Mouse (Mus musculus) embryonic facial prominence, embryonic 10.5 days (tissue): ENCODE measurements at regions not wholly inside any gene's neighbourhood (a gene's known extent, or its start where the extent isn't known, plus 50 kb on each side); places are given as distances from the start of the nearest gene placed in this dataset.

Source experiments
- DNase-seq: peaks from one replicate; pipeline ENCODE4 v3.0.0-alpha.2; 2017; ENCODE audit warnings: low spot score
- H3K27ac ChIP-seq: fragments of 300-500 bp; sonication (generic); replicated peaks from 2 replicates; pipeline ENCODE4 v1.5.1; 2016; ENCODE audit warnings: mild to moderate bottlenecking
- H3K27me3 ChIP-seq: fragments of 300-500 bp; sonication (generic); replicated peaks from 2 replicates; pipeline ENCODE4 v1.6.1; 2016; ENCODE audit warnings: low read depth, mild to moderate bottlenecking; ENCODE audit not compliant: poor library complexity, severe bottlenecking
- H3K36me3 ChIP-seq: fragments of 300-500 bp; sonication (generic); replicated peaks from 2 replicates; pipeline ENCODE4 v1.6.1; 2016; ENCODE audit warnings: mild to moderate bottlenecking, moderate library complexity
- H3K4me1 ChIP-seq: fragments of 300-500 bp; sonication (generic); 2 replicates; pipeline ENCODE4 v1.6.1; 2016
- H3K4me3 ChIP-seq: fragments of 300-500 bp; sonication (generic); 2 replicates; pipeline ENCODE4 v1.5.1; 2016; ENCODE audit warnings: mild to moderate bottlenecking, moderate library complexity
- H3K9me3 ChIP-seq: fragments of 300-500 bp; sonication (generic); 2 replicates; pipeline ENCODE4 v1.6.1; 2016; ENCODE audit warnings: mild to moderate bottlenecking
- WGBS: fragments of 180-500 bp; shearing (Covaris S2); methylation state at CpG from one replicate; pipeline ENCODE4 v1.1.7; 2016; 5-methylcytosine and 5-hydroxymethylcytosine counted together

DNA sequence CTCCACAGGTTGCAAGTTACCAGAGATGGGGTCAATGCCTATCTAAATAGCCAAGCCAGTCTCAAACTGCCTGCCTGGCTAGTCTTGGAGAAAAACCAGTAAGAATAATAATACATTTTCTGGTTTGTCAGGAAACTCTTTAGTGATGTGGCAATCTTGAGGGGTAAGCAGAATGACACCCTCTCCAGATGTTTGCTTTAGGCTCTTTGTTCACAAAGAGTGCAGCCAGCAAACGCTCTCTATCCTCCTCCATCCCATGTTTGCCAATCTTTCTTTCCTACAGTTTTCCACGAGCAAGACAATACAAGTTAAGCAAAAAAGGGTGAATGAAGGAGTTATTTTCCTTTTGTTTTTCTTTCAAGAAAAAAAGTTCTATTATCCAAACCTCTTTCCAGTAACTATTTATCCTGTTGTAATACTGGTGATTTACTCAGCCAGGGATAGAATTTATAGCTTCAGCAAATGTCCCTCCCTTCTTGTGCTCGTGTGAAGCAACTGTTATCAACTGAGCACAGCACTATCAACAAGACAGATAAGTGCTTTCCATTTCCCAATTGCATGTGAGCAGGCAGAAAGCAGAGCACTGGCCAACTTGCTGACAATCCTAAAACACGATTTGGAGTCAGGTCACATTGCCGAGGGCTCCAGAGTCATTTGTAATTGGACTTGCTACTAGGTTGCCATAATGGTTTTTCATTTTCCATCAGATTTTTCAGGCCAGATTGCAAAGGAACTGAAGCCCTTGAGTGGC, 873.5 kb downstream of the Rapgef2 start:
- no peak overlapping the region for H3K27ac ChIP-seq
- H3K4me3 ChIP-seq = no peak overlapping the region
- 74% methylated on average over 5 of the region's 5 CpGs for WGBS
- H3K36me3 ChIP-seq = no peaks in the 10 kb centered on the region
- H3K9me3 ChIP-seq = no peaks in the 10 kb centered on the region
- DNase-seq = no peak
- H3K27me3 ChIP-seq = no peaks in the 10 kb centered on the region
- peaks cover 6% of the 10 kb centered on the region; the same call in 1 of the 2 replicates for H3K4me1 ChIP-seq

DNA sequence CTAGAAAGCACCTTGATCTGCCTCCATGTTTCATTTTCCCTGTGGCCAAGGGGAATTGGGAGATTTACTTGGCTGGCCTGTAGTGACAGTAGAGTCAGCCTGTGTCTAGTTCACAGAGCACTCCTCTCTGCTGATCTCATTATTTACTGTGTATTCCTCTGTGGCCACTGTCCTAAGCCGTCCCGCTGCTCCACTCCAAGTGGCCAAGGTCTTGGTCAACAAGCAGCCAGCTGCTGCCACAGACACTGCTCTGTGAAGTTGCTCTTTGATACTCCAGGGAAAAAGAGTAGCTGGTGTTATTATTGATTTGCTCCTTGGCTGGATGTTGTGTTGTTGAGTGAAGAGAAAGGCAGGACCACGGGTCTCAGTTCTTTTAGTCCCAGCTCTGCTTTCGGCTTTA, 874.9 kb downstream of the Rapgef2 start:
- no peak overlapping the region for H3K27ac ChIP-seq

GRCm38 (mm10) chr3:78409237-78409636, 877.1 kb downstream of the Rapgef2 start:
- Histone ChIP-seq H3K27ac (no peak overlapping the region), H3K9me3 (no peaks in the 10 kb centered on the region), H3K4me1 (peaks cover 6% of the 10 kb centered on the region; the same call in 1 of the 2 replicates), H3K36me3 (no peaks in the 10 kb centered on the region), H3K27me3 (no peaks in the 10 kb centered on the region), H3K4me3 (no peak overlapping the region)
- no peak for DNase-seq
- 69% methylated on average over 3 of the region's 3 CpGs for WGBS

More for the DNA sequence above, 874.9 kb downstream of the Rapgef2 start:
- no peaks in the 10 kb centered on the region for H3K27me3 ChIP-seq
- no peak for DNase-seq
- H3K9me3 ChIP-seq = no peaks in the 10 kb centered on the region
- peaks cover 6% of the 10 kb centered on the region; the same call in 1 of the 2 replicates for H3K4me1 ChIP-seq
- H3K36me3 ChIP-seq = no peaks in the 10 kb centered on the region
- WGBS = 78% methylated on average over 4 of the region's 4 CpGs
- H3K4me3 ChIP-seq = no peak overlapping the region

DNA sequence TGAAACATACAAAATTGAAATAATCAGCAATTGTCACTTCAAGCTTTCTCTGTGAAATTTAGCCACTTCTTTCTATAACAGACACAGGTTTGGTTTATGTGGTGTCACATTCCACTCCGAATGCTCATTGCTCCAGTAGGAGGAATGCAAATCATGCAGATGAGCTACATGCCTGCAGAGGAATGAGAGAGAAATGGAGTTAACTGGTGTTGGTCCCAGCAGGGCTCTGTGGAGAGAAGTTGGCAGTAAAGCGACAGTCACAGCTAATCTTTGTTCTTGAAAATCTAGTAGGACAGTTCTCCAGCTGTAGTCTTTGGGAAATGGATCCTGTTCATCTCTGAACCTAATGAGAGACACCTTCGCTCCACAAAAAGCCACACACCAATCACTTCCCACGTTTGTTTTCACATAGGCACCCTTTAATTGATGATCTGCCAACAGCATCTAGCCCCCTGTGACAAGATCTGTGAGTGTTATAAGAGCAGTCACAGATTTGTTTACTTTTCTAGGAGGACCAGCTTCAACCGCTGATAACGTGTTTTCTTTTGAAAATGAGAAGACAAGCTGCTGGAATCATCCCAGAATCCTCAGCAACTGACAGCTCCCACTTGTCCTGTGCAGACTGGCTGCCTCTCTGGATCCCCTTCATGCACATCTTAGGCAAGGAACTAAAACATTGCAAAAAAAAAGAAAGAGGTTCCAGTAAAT, 880.4 kb downstream of the Rapgef2 start:
- Histone ChIP-seq H3K4me1 (peaks cover 6% of the 10 kb centered on the region; the same call in 1 of the 2 replicates), H3K36me3 (no peaks in the 10 kb centered on the region), H3K4me3 (no peak overlapping the region), H3K27me3 (no peaks in the 10 kb centered on the region), H3K27ac (no peak overlapping the region), H3K9me3 (no peaks in the 10 kb centered on the region)
- WGBS = 54% methylated on average over 6 of the region's 6 CpGs
- DNase-seq = no peak

- Histone ChIP-seq H3K4me1 (no peaks in the 10 kb centered on the region), H3K9me3 (no peaks in the 10 kb centered on the region), H3K27me3 (no peaks in the 10 kb centered on the region), H3K36me3 (no peaks in the 10 kb centered on the region), H3K27ac (no peak overlapping the region), H3K4me3 (no peak overlapping the region)
- DNase-seq = peak; percentile 14
- WGBS = 63% methylated on average over 1 of the region's 1 CpGs
These were observed 927.9 kb downstream of the Rapgef2 start for GRCm38 (mm10) chr3:78358377-78358776.

DNA sequence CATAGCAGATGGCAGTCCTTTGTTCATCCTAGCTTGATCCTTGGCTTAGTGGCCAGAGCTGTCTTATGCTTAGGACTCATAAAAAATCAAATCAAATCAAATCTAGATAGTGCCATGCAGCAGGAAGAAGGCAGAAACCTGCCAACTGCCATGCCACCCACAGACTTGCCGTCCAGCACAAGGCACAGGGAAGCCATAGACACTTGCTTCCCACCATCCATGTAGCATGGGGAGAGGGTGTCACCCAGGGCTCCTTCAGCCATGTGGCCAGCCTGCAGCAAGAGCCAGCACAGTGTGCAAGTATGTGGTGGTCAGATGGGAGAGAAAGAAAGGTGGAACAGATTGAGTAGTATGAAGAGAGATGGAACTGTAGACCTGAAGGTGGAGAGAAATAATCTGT, 946.4 kb downstream of the Rapgef2 start:
- Histone ChIP-seq H3K4me3 (no peak overlapping the region), H3K27ac (no peak overlapping the region), H3K9me3 (no peaks in the 10 kb centered on the region), H3K4me1 (no peaks in the 10 kb centered on the region), H3K27me3 (no peaks in the 10 kb centered on the region), H3K36me3 (no peaks in the 10 kb centered on the region)
- WGBS = 86% methylated on average over 1 of the region's 1 CpGs
- no peak for DNase-seq

GRCm38 (mm10) chr3:78311630-78312406, 974.5 kb downstream of the Rapgef2 start:
- no peak overlapping the region for H3K27ac ChIP-seq
- no peaks in the 10 kb centered on the region for H3K4me1 ChIP-seq
- no peak for DNase-seq
- no peaks in the 10 kb centered on the region for H3K27me3 ChIP-seq
- WGBS = 89% methylated on average over 7 of the region's 7 CpGs
- H3K36me3 ChIP-seq = no peaks in the 10 kb centered on the region
- H3K9me3 ChIP-seq = no peaks in the 10 kb centered on the region
- no peak overlapping the region for H3K4me3 ChIP-seq

GRCm38 (mm10) chr3:78300506-78300905, 985.8 kb downstream of the Rapgef2 start:
- Histone ChIP-seq H3K27me3 (no peaks in the 10 kb centered on the region), H3K27ac (no peak overlapping the region), H3K9me3 (no peaks in the 10 kb centered on the region), H3K36me3 (no peaks in the 10 kb centered on the region), H3K4me1 (no peaks in the 10 kb centered on the region), H3K4me3 (no peak overlapping the region)
- DNase-seq = no peak

DNA sequence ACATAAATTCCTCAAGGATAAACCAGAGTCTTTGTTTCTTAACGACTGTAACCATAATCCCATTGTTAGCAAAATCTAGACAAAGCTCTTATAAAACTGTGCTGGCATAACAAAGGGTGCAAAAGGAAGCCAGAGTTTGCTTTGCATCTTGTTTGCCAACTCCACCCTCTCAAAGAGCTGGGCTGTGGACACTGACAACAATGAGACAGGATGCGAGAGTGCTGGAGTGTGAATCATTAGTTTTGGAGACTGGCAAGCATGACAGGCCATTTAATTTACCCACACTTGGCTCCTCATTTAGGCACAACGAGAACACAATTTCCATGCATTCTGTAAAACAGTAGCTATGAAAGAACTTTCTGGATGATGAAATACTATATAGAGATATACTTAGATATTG, 994.4 kb downstream of the Rapgef2 start:
- Histone ChIP-seq H3K4me3 (no peak overlapping the region), H3K4me1 (no peaks in the 10 kb centered on the region), H3K36me3 (no peaks in the 10 kb centered on the region), H3K27ac (no peak overlapping the region), H3K9me3 (no peaks in the 10 kb centered on the region), H3K27me3 (no peaks in the 10 kb centered on the region)
- 60% methylated on average over 3 of the region's 3 CpGs for WGBS
- DNase-seq = no peak

DNA sequence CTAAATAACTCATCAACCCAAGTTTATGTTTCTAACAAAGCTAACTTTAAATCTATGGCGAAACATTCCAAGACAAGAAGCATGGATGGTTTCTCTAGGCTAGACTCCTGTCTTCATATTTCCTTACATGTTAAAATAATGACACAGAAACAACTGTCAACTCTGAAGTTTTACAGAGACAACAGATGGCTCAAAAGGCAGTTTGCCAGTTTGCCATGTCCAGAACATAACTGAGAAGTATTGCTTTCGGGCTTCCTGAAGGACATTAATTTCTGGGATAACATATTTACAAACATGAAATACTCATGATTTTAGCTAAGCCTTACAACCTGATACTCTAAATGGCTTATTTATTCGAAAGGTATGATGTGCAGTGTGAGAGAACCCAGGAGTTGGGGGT, 1002.2 kb downstream of the Rapgef2 start:
- no peak overlapping the region for H3K4me3 ChIP-seq
- H3K4me1 ChIP-seq = no peaks in the 10 kb centered on the region
- no peaks in the 10 kb centered on the region for H3K27me3 ChIP-seq
- 90% methylated on average over 3 of the region's 3 CpGs for WGBS
- no peaks in the 10 kb centered on the region for H3K9me3 ChIP-seq
- no peak for DNase-seq
- H3K27ac ChIP-seq = no peak overlapping the region
- no peaks in the 10 kb centered on the region for H3K36me3 ChIP-seq

GRCm38 (mm10) chr3:78236920-78237319, 1049.4 kb downstream of the Rapgef2 start:
- H3K4me3 ChIP-seq = no peak overlapping the region
- WGBS = 87% methylated on average over 7 of the region's 7 CpGs
- DNase-seq = no peak
- H3K27ac ChIP-seq = no peak overlapping the region
- no peaks in the 10 kb centered on the region for H3K9me3 ChIP-seq
- H3K4me1 ChIP-seq = no peaks in the 10 kb centered on the region
- H3K36me3 ChIP-seq = no peaks in the 10 kb centered on the region
- no peaks in the 10 kb centered on the region for H3K27me3 ChIP-seq

- no peaks in the 10 kb centered on the region for H3K4me1 ChIP-seq
- no peaks in the 10 kb centered on the region for H3K9me3 ChIP-seq
- no peak for DNase-seq
- 85% methylated on average over 3 of the region's 3 CpGs for whole genome bisulfite sequencing
- no peaks in the 10 kb centered on the region for H3K36me3 ChIP-seq
- no peak overlapping the region for H3K27ac ChIP-seq
- H3K27me3 ChIP-seq = no peaks in the 10 kb centered on the region
- no peak overlapping the region for H3K4me3 ChIP-seq
These were observed 1076.6 kb downstream of the Rapgef2 start for GRCm38 (mm10) chr3:78209729-78210128.
